Mouse (Mus musculus): Measurements from ENCODE around the gene Cox8a. TPM values are rescaled to one million over a fixed set of nuclear protein-coding genes. Genes with fewer than 3 reads are reported as not detected.

Gene Cox8a
- polyA plus RNA-seq, 1 experiment from 2014 or later, result 1,270 TPM

GRCm38 (mm10) chr19:7170916-7171315 is 46.5 kb downstream of the Cox8a start:
- H3K27me3 ChIP-seq (replicated peaks; ENCODE audit: control insufficient read depth, insufficient read depth, low read length), result 0 out of 2 replicates have a peak, but pooled peaks cover 2% of the 10 kb centered on the region
- H3K4me3 ChIP-seq (ENCODE audit: low read length), result no peak overlapping the region
- H3K9me3 ChIP-seq (ENCODE audit: control insufficient read depth, low read length), result no peaks in the 10 kb centered on the region
- ATAC-seq, result no peak
- peaks cover 15% of the 10 kb centered on the region for H3K4me1 ChIP-seq (ENCODE audit: control insufficient read depth, insufficient read depth, low read depth, low read length)
- 78% methylated on average over 6 of the region's 6 CpGs for WGBS
- no peak overlapping the region for H3K4me2 ChIP-seq (ENCODE audit: low read length)
- H3K9ac ChIP-seq (ENCODE audit: low read depth, low read length), result no peak overlapping the region
- no peak overlapping the region for H3K27ac ChIP-seq (ENCODE audit: low read depth, low read length)
- no peaks in the 10 kb centered on the region for H3K36me3 ChIP-seq (ENCODE audit: control insufficient read depth, insufficient read depth, low read length)

- H3K27me3 ChIP-seq (replicated peaks; ENCODE audit: control insufficient read depth, insufficient read depth, low read length), result 0 out of 2 replicates have a peak, but pooled peaks cover 2% of the 10 kb centered on the region
- H3K4me1 ChIP-seq (ENCODE audit: control insufficient read depth, insufficient read depth, low read depth, low read length), result peaks cover 30% of the 10 kb centered on the region
- H3K9ac ChIP-seq (ENCODE audit: low read depth, low read length), result no peak overlapping the region
Measured at GRCm38 (mm10) chr19:7168423-7168822, 49.0 kb downstream of the Cox8a start.

GRCm38 (mm10) chr19:7166767-7167166 is 50.6 kb downstream of the Cox8a start:
- WGBS, result 10% methylated on average over 6 of the region's 6 CpGs
- ATAC-seq, result no peak
- Histone ChIP-seq H3K36me3 (ENCODE audit: control insufficient read depth, insufficient read depth, low read length) (no peaks in the 10 kb centered on the region), H3K4me1 (ENCODE audit: control insufficient read depth, insufficient read depth, low read depth, low read length) (peaks cover 21% of the 10 kb centered on the region), H3K9ac (ENCODE audit: low read depth, low read length) (no peak overlapping the region), H3K27ac (ENCODE audit: low read depth, low read length) (no peak overlapping the region), H3K4me3 (ENCODE audit: low read length) (no peak overlapping the region), H3K27me3 (replicated peaks; ENCODE audit: control insufficient read depth, insufficient read depth, low read length) (peaks cover 5% of the 10 kb centered on the region), H3K9me3 (ENCODE audit: control insufficient read depth, low read length) (no peaks in the 10 kb centered on the region), H3K4me2 (ENCODE audit: low read length) (no peak overlapping the region; the same call in 1 of the 2 replicates)

More at GRCm38 (mm10) chr19:7168423-7168822, 49.0 kb downstream of the Cox8a start:
- Histone ChIP-seq H3K36me3 (ENCODE audit: control insufficient read depth, insufficient read depth, low read length) (no peaks in the 10 kb centered on the region), H3K27ac (ENCODE audit: low read depth, low read length) (no peak overlapping the region), H3K4me3 (ENCODE audit: low read length) (no peak overlapping the region), H3K4me2 (ENCODE audit: low read length) (no peak overlapping the region), H3K9me3 (ENCODE audit: control insufficient read depth, low read length) (no peaks in the 10 kb centered on the region)
- WGBS, result 28% methylated on average over 2 of the region's 2 CpGs
- no peak for ATAC-seq

- Histone ChIP-seq H3K4me3 (ENCODE audit: low read length) (peak overlapping the region; percentile 74), H3K4me2 (ENCODE audit: low read length) (peak overlapping the region; percentile 95), H3K36me3 (ENCODE audit: control insufficient read depth, insufficient read depth, low read length) (no peaks in the 10 kb centered on the region), H3K9ac (ENCODE audit: low read depth, low read length) (peak overlapping the region; percentile 85), H3K27ac (ENCODE audit: low read depth, low read length) (no peak overlapping the region), H3K27me3 (replicated peaks; ENCODE audit: control insufficient read depth, insufficient read depth, low read length) (peaks cover 5% of the 10 kb centered on the region), H3K4me1 (ENCODE audit: control insufficient read depth, insufficient read depth, low read depth, low read length) (peaks cover 18% of the 10 kb centered on the region), H3K9me3 (ENCODE audit: control insufficient read depth, low read length) (no peaks in the 10 kb centered on the region)
- 3% methylated on average over 13 of the region's 15 CpGs for WGBS
- ATAC-seq, result peak; percentile 50
Measured at GRCm38 (mm10) chr19:7166200-7166711, 51.2 kb downstream of the Cox8a start.

GRCm38 (mm10) chr19:7165509-7166199 is 51.8 kb downstream of the Cox8a start:
- peak; percentile 53; the same call in 1 of the 2 replicates for ATAC-seq
- Histone ChIP-seq H3K4me2 (ENCODE audit: low read length) (peak overlapping the region; percentile 95), H3K36me3 (ENCODE audit: control insufficient read depth, insufficient read depth, low read length) (no peaks in the 10 kb centered on the region), H3K4me1 (ENCODE audit: control insufficient read depth, insufficient read depth, low read depth, low read length) (peaks cover 16% of the 10 kb centered on the region), H3K9me3 (ENCODE audit: control insufficient read depth, low read length) (no peaks in the 10 kb centered on the region), H3K27me3 (replicated peaks; ENCODE audit: control insufficient read depth, insufficient read depth, low read length) (peaks cover 5% of the 10 kb centered on the region), H3K4me3 (ENCODE audit: low read length) (peak overlapping the region; percentile 74), H3K27ac (ENCODE audit: low read depth, low read length) (peak overlapping the region; percentile 54), H3K9ac (ENCODE audit: low read depth, low read length) (peak overlapping the region; percentile 85)
- WGBS, result under 1% methylated on average over 46 of the region's 105 CpGs

Other genes with a start within 250 kb of the Cox8a start
- gene Ppp1r14b, start 242.6 kb downstream of the Cox8a start, polyA plus RNA-seq (2015; fragmentation: Nextera tagmentation; extraction: Ambion mirVana), result 89.4 and 96.8 TPM in 2 replicates
- 13.1 and 13.8 TPM in 2 replicates for gene Plcb3, start 241.1 kb downstream of the Cox8a start, polyA plus RNA-seq (2015; fragmentation: Nextera tagmentation; extraction: Ambion mirVana)
- gene Fkbp2, start 237.1 kb downstream of the Cox8a start, polyA plus RNA-seq (2015; fragmentation: Nextera tagmentation; extraction: Ambion mirVana), result 159 and 192 TPM in 2 replicates
- gene Vegfb, start 230.0 kb downstream of the Cox8a start, polyA plus RNA-seq (2015; fragmentation: Nextera tagmentation; extraction: Ambion mirVana), result 49.6 and 71.2 TPM in 2 replicates
- gene Dnajc4, start 225.0 kb downstream of the Cox8a start, polyA plus RNA-seq (2015; fragmentation: Nextera tagmentation; extraction: Ambion mirVana), result 22.7 and 24.8 TPM in 2 replicates
- 20.6 and 21.8 TPM in 2 replicates for gene Nudt22, start 221.5 kb downstream of the Cox8a start, polyA plus RNA-seq (2015; fragmentation: Nextera tagmentation; extraction: Ambion mirVana)
- 22.7 and 25.3 TPM in 2 replicates for gene Trpt1, start 221.5 kb downstream of the Cox8a start, polyA plus RNA-seq (2015; fragmentation: Nextera tagmentation; extraction: Ambion mirVana)
- gene Fermt3, start 198.1 kb downstream of the Cox8a start, polyA plus RNA-seq (2015; fragmentation: Nextera tagmentation; extraction: Ambion mirVana), result 4.0 and 5.7 TPM in 2 replicates
- 214 and 236 TPM in 2 replicates for gene Stip1, start 177.6 kb downstream of the Cox8a start, polyA plus RNA-seq (2015; fragmentation: Nextera tagmentation; extraction: Ambion mirVana)
- gene Macrod1, start 160.8 kb downstream of the Cox8a start, polyA plus RNA-seq (2015; fragmentation: Nextera tagmentation; extraction: Ambion mirVana), result 6.3 and 7.1 TPM in 2 replicates
- 8.8 and 11.3 TPM in 2 replicates for gene Flrt1, start 111.9 kb downstream of the Cox8a start, polyA plus RNA-seq (2015; fragmentation: Nextera tagmentation; extraction: Ambion mirVana)
- gene Otub1, start 11.3 kb downstream of the Cox8a start, polyA plus RNA-seq (2015; fragmentation: Nextera tagmentation; extraction: Ambion mirVana), result 246 and 249 TPM in 2 replicates
- gene Naa40, start 23.6 kb upstream of the Cox8a start, polyA plus RNA-seq (2015; fragmentation: Nextera tagmentation; extraction: Ambion mirVana), result 60.6 and 66.9 TPM in 2 replicates
- gene Rcor2, start 49.7 kb upstream of the Cox8a start, polyA plus RNA-seq (2015; fragmentation: Nextera tagmentation; extraction: Ambion mirVana), result 10.5 and 18.5 TPM in 2 replicates
- gene Mark2, start 124.2 kb upstream of the Cox8a start, polyA plus RNA-seq (2015; fragmentation: Nextera tagmentation; extraction: Ambion mirVana), result 40.5 and 43.2 TPM in 2 replicates
- gene Spindoc, start 165.4 kb upstream of the Cox8a start, polyA plus RNA-seq (2015; fragmentation: Nextera tagmentation; extraction: Ambion mirVana), result 23.4 and 34.0 TPM in 2 replicates
- 11.2 and 12.4 TPM in 2 replicates for gene 2700081O15Rik, start 200.0 kb upstream of the Cox8a start, polyA plus RNA-seq (2015; fragmentation: Nextera tagmentation; extraction: Ambion mirVana)

All from hindbrain, embryonic 16.5 days (tissue).